Mouse (Mus musculus): Measurements from ENCODE around the gene Thra.
A peak's percentile ranks its signal among the peaks of the same experiment; 100 is the strongest.
"Not testable (repeated sequence)": the region's sequence is repeated elsewhere in the genome, so short reads cannot be mapped to it uniquely, and the experiment has no call there.

The Thra gene

DNA sequence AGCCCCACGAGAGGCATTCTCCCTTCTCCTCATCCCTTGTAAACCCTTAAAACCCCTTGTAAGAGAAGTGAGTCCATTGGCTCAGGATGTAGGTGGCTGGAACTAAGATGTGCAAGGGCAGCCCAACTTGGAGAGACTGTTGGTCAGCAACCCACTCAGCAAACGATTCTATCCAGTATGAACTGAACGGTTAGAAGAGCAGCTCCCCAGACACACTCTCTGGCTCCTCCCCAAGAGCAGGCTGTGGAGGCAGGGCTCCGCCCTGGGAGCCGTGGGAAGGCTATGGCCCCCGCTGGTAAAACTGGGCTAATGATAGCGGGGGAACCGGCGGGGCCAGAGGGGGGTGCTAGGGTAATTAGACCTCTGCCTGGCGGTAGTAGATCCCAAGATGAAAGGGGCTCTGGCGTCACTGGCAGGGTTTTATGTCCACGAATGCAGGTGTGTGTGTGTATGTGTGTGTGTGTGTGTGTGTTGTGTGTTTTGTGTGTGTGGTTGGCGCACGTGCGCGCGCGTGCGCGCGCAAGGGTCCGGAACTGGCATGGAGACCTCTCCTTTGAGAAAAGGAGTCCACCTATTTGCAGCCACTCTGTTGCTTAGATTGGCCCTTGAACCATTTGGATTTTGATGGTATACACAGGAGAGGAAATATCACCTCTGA, at the start of gene Thra:
Gene Thra, plus strand, starts transcription at position 246 of the 658 bp plus-strand sequence.
- DNase-seq (ENCODE audit: low read depth): no peak

DNA sequence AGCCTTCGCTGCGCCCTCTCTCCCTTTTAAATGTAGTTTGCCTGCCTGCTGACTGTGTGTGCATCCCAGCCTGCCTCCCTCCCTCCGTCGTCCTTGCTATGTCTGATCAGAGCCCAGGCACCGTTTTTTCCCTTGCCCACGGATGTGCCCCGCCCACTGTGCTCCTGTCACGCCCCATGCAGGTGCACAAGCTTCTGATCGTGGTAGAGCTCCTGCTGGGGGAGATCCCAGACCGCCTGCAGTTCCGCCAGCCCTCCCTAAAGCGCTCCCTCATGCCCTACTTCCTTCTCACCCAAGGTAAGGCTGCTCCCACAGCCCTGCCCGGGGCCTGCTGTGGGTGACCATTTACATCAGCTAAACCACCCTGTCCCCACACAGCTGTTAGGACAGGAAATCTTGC, 47.2 kb upstream of the Thra start:
- no peak for DNase-seq (ENCODE audit: low read depth)

DNA sequence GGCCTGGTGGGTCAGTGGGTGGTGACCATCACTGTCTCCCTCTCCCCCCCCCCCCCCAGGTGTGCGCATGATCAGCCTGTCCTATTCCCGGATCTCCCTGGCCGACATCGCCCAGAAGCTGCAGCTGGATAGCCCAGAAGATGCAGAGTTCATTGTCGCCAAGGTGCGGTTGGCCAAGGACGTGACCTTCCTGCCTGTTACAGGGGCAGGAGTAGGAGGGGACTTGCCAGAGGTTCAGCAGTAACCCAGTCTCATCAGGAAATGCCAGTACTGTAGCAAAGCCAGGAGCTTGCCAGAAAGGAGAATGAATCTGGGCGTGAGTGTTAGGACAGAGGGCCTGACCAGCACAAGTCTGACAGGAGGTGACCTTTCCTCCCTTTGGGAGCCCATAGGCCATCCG, 46.7 kb upstream of the Thra start:
- DNase-seq (ENCODE audit: low read depth): no peak

DNA sequence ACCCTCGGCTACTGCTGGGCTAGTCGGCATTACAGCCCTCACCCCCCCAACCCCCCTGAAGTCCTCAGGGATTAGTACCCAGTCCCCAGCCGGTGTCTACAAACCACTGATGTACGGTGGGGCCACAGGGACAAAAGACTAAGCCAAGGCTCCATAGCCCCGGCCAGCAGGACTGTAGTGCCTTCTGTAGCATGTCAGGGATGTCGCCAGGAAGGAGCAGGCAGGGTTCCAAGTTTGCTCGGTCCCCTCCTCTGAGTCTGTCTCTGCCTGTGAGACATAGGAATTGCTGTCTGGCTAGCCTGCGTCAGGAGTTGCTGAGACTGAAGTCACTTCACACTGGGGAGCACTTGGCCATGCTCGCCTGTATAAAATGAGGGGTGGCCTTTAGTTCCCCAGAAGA, 46.1 kb upstream of the Thra start:
- DNase-seq (ENCODE audit: low read depth): no peak

DNA sequence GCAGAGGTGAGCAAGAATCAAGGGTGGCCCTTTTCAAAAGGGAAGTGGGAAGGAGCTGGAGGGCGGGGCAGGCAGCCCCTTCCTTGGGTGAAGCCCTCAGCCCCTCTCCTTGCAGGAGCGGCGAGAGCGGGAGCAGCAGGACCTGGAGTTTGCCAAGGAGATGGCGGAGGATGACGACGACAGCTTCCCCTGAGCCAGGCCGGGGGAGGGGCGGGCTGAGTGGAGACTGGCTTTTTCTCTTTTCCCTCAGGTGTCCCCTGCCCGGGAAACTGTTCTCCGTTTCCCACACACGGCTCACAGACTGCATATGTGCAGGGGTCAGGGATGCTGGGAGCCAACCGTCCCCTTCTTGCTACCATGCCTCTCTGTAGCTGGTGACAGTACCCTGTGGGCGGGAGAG, 45.0 kb upstream of the Thra start:
- DNase-seq (ENCODE audit: low read depth): no peak

- no peak for DNase-seq (ENCODE audit: low read depth)
These were observed 43.8 kb upstream of the Thra start for GRCm38 (mm10) chr11:98696454-98697216.

DNA sequence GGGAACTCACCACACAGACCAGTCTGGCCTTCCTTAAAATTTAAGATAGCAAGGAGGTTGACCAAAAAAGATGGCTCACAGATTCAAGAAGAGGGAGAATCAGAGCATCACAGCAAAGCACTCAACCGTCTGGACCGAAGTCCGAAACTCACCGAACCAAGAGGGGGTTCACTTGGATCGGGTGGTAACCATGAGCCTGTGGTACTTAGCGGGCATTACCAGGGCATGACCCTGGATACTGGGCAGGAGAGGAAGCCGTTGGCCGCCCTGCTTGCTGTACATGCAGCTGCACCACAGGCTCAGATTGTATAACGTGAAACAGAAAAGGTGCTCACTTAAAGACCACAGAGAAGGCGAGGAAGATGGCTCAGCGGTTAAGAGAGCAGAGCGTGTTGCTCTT, 43.2 kb upstream of the Thra start:
- DNase-seq (ENCODE audit: low read depth): no peak

DNA sequence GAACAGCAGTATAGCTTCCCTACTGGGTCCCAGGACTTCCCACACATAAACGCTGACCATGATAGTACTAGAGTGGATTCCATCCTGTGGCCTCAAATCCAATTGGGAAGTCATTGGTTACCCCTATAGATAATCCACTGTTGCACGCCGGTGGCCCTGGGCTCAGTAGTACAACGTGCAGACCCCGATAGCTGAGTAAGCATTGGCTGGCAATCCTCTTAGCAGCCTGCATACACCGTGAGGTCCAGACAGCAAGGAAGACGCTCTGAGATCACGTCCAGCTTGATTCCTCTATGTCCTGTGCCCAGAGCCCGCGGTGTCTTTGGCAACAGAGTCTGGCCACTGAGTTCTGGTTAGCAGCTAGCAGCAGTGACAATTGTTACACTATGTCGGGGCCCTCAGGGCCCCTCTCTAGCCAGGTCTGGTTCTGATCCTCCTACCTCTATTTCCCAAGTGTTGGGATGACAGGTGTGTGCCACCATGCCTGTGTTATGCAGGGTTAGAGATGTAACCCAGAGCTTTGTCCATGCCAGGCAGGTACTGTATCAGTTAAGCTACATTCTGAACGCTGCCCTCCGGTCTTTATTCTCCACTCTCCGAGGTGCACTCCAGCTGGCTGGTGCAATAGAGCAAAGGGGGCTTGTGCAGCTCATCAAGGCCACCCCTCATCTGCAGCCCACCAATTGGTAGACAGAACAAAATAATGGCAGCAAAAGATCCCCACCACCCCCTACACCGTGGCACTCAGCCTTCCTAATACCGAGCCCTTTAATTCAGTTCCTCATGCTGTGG, 41.4 kb upstream of the Thra start:
- DNase-seq (ENCODE audit: low read depth): no peak

DNA sequence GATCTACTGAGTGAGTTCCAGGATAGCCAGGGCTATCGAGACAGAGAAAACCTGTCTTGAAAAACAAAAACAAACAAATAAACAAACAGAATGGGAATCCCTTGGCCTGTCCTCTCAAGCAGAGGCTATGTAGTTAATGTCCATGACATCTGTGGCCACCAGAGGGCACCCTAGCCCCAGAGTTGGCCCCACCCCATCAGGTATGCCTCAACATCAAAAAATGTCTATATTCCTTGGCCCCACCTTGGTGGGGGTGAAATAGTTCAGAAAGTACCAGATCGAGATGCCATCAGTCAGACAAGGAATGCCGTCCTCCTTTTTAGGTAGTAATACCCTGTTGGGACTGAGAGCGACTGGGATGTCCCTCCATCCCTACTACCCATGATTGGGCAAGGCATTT, 40.5 kb upstream of the Thra start:
- DNase-seq (ENCODE audit: low read depth): no peak

DNA sequence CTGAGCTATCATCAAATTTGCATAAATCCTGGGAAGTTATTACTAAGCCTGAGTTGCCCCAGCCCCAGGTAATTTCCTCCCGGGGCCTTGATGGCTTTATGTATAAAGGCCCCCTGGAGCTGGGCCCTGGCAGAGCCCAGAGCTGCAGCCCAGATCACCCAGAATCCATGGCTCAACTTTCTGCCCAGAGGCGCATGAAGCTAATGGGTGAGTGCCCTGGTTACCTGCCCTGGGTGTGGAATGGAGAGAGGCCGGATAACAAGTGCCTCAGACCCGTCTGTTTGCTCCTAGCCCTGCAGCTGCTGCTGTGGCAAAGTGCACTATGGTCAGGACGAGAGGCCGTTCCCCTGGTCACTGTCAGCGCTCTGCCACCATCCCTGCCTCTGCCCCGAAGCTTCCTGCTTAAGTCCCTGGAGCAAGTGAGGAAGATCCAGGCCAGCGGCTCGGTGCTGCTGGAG, 39.2 kb upstream of the Thra start, which contains the start of gene Csf3:
Gene Csf3, plus strand, starts transcription at position 51 of the 458 bp plus-strand sequence.
- DNase-seq (ENCODE audit: low read depth): no peak

DNA sequence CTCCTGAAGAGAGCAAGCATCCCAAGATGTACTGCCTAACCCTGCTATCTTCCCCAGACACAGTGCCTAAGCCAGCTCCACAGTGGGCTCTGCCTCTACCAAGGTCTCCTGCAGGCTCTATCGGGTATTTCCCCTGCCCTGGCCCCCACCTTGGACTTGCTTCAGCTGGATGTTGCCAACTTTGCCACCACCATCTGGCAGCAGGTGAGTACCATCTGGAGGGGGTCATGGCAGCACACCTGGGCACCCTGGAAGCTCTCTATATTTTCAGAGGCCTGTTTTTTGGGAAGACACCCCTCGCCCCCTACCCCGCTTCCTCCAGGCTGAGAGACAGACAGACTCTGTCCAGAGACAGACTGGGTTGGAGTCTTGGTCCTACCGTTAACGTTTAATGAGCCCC, 38.1 kb upstream of the Thra start:
- no peak for DNase-seq (ENCODE audit: low read depth)

DNA sequence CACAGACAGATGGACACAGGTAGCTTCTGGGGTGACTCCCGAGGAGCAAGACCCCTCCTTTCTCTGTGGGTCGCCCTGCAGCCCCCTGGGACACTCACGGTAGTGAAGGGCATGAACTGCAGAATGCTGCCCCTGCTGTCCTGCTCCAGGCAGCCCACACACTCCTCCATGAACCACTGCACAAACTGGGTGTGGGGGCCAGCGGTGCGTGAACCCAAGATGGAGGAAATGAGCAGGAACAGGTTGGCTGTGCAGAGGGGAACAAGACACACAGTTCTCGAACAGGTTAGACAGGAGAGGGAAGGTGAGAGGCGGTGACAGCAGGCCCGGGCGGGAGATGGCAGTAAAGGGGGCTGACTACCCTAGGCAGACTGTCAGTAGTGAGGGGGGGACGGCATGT, 35.4 kb upstream of the Thra start:
- no peak for DNase-seq (ENCODE audit: low read depth)

DNA sequence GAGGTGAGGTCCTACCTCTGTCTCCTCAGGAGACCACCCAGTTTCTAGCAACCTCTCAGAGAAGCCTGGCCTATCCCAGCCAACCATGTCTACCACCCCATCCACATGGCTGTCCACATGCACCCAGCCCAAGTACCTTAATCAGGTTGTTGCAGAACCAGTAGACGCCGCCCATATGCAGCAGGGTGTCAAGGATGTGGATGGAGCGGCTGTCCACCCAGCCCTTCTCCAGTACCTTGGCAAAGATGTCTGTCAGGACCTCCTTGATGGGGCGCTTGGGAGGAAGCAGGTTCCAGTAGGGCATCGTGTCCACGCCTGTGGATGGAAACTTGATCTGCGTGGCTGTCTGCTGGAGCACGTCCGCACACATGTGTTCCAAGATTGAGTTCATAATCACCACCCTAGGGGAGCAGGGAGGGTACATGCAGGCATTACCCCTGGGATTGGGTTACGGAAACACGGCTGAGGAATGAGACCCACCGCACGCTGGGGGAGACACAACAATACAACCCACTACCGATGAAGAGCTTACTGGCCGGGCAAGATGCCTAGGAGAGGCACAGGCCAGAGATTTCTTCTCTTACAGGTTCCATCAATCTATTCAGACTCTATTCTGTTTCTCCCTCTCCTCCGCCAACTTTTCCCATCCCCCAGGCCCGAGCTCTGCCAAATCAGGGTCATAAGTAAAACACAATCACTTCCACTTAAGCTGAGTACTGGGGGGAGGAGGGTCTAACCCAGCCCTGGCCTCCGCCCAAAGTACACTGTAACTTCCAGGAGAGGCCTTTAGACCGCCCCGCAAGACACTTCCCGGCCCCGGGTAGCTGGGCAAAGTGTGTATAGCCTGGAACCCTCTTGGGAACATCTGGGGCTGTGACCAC, 32.8 kb upstream of the Thra start:
- DNase-seq (ENCODE audit: low read depth): no peak

- no peak for DNase-seq (ENCODE audit: low read depth)
These were observed 32.0 kb upstream of the Thra start for GRCm38 (mm10) chr11:98708282-98708956.

DNA sequence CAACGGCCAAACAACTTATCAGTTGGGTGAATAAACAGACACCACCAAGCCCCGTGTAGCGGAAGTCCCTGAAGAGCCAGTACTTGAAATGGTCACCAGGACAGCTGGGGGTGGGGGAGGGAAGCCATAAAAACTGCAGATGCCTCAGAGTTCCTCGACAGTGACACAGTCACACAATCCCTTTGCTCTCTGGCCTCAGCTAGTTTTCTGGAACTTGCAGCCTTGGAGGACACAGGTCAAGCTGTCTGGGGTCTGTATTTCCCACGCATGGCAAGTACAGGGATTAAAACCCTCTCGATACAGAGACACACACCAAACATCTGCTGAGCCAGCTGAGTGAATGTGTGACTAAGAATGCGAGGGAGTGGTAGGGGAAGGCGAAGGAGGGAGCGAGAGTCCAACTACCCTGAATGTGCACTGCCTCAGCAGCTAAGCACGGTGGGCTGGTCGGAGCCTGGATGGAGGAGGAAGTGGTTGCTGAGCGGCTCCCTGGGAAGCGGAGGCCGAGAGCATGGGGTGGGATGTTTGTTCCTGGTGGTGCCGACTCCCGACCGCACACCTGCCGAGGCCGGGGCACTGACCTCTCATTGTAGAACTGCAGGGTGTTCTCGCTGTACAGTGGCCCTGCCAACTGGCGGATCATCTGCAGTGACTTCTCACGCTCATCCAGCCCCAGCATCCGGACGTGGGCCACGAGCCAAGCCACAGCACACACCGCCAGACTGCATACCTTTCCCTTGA, 31.3 kb upstream of the Thra start:
- DNase-seq (ENCODE audit: low read depth): no peak

GRCm38 (mm10) chr11:98710416-98711045, 29.9 kb upstream of the Thra start:
- peak; percentile 73 for DNase-seq (ENCODE audit: low read depth)

DNA sequence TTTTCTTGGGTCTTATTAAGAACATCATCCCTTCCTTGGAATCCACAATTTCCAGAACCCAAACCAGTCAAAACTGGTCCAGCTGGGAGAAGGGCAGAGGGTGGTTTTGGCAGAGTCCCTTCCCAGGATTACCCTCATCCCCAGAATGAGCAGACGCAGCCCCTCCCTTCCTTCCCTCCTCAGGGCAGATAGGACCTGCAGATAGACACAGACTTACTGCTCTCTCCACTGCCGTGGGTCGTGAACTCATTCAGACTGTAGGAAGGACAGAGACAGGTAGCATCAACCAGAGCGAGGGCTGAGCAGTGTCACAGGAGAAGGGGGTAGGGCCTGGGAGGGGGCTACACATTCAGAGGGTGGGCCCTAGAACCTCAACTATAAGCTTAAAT, 29.4 kb upstream of the Thra start:
- DNase-seq (ENCODE audit: low read depth): no peak

DNA sequence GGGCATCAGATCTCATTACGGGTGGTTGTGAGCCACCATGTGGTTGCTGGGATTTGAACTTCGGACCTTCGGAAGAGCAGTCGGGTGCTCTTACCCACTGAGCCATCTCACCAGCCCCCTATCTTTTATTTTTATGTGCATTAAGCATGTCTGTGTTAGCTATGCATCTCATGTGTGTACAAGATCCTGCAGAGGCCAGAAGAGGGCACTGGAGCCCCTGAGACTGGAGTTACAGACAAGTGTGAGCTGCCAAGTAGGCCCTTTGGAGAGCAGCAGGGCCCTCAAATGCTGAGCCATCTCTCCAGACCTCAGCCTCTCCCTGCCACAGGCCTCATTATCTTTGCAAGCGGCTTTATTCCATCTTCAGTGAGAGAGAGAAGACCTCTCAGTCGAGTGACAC, 28.4 kb upstream of the Thra start:
- not testable (repeated sequence) for DNase-seq (ENCODE audit: low read depth)

- DNase-seq (ENCODE audit: low read depth): no peak
These were observed 26.7 kb upstream of the Thra start for GRCm38 (mm10) chr11:98713703-98714102.

DNA sequence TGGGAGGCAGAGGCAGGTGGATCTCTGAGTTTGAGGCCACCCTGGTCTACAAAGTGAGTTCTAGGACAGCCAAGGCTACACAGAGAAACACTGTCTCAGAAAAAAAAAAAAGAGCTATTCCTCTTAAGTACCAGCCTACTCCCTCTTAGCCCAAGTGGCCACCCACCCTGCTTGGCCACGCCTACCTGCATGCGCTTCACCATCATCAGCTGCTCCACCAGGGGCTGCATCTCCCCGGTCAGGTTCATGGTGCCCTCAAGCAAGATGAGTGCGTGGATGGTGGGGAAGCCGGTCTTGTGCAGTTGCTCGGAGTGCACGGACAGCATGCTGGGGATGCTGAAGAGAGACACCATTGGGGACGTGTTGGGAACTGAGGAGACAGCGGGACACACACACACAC, 24.5 kb upstream of the Thra start:
- no peak for DNase-seq (ENCODE audit: low read depth)
